Mouse (Mus musculus): ENCODE data around the gene Pik3cg. TPM values are rescaled to one million over a fixed set of nuclear protein-coding genes. Genes with fewer than 3 reads are reported as not detected.

Gene Pik3cg
- polyA plus RNA-seq, 1 experiment from 2014 or later: 1.6 TPM

GRCm38 (mm10) chr12:32143782-32144181, 64.7 kb downstream of the Pik3cg start:
- WGBS: 85% methylated on average over 5 of the region's 5 CpGs
- Histone ChIP-seq H3K9ac (ENCODE audit: low read depth, low read length) (no peak overlapping the region), H3K9me3 (replicated peaks; ENCODE audit: low read length) (no peaks in the 10 kb centered on the region), H3K4me3 (replicated peaks; ENCODE audit: low read depth, low read length) (no peak overlapping the region), H3K27me3 (ENCODE audit: insufficient read depth, low read length) (no peaks in the 10 kb centered on the region), H3K27ac (no peak overlapping the region), H3K36me3 (ENCODE audit: insufficient read depth, low read length) (no peaks in the 10 kb centered on the region), H3K4me1 (replicated peaks; ENCODE audit: insufficient read depth, low read length) (no peaks in the 10 kb centered on the region), H3K4me2 (ENCODE audit: low read length) (no peak overlapping the region)
- TF ChIP-seq CTCF (IDR thresholded peaks at IDR 0.05; ENCODE audit: low read depth): no peak
- ATAC-seq (replicated peaks; ENCODE audit: low FRiP score, low read depth) (no peak), DNase-seq (ENCODE audit: low spot score) (no peak)

GRCm38 (mm10) chr12:32143151-32143550, 65.3 kb downstream of the Pik3cg start:
- Histone ChIP-seq H3K36me3 (ENCODE audit: insufficient read depth, low read length) (no peaks in the 10 kb centered on the region), H3K4me1 (replicated peaks; ENCODE audit: insufficient read depth, low read length) (no peaks in the 10 kb centered on the region), H3K27ac (no peak overlapping the region), H3K9me3 (replicated peaks; ENCODE audit: low read length) (no peaks in the 10 kb centered on the region), H3K9ac (ENCODE audit: low read depth, low read length) (no peak overlapping the region), H3K4me3 (replicated peaks; ENCODE audit: low read depth, low read length) (no peak overlapping the region), H3K4me2 (ENCODE audit: low read length) (no peak overlapping the region), H3K27me3 (ENCODE audit: insufficient read depth, low read length) (no peaks in the 10 kb centered on the region)
- 70% methylated on average over 4 of the region's 4 CpGs for WGBS
- TF ChIP-seq CTCF (IDR thresholded peaks at IDR 0.05; ENCODE audit: low read depth): no peak
- no peak for DNase-seq (ENCODE audit: low spot score)
- no peak for ATAC-seq (replicated peaks; ENCODE audit: low FRiP score, low read depth)

GRCm38 (mm10) chr12:32141766-32142165, 66.7 kb downstream of the Pik3cg start:
- H3K4me2 ChIP-seq (ENCODE audit: low read length): no peak overlapping the region
- H3K4me1 ChIP-seq (replicated peaks; ENCODE audit: insufficient read depth, low read length): no peaks in the 10 kb centered on the region
- H3K9ac ChIP-seq (ENCODE audit: low read depth, low read length): no peak overlapping the region
- no peak for DNase-seq (ENCODE audit: low spot score)
- H3K4me3 ChIP-seq (replicated peaks; ENCODE audit: low read depth, low read length): no peak overlapping the region
- ATAC-seq (replicated peaks; ENCODE audit: low FRiP score, low read depth): no peak
- no peaks in the 10 kb centered on the region for H3K27me3 ChIP-seq (ENCODE audit: insufficient read depth, low read length)
- H3K36me3 ChIP-seq (ENCODE audit: insufficient read depth, low read length): no peaks in the 10 kb centered on the region
- H3K27ac ChIP-seq: no peak overlapping the region
- no peaks in the 10 kb centered on the region for H3K9me3 ChIP-seq (replicated peaks; ENCODE audit: low read length)
- TF ChIP-seq CTCF (IDR thresholded peaks at IDR 0.05; ENCODE audit: low read depth): no peak

- 79% methylated on average over 5 of the region's 5 CpGs for WGBS
- DNase-seq (ENCODE audit: low spot score) (no peak), ATAC-seq (replicated peaks; ENCODE audit: low FRiP score, low read depth) (no peak)
- H3K9me3 ChIP-seq (replicated peaks; ENCODE audit: low read length): no peaks in the 10 kb centered on the region
- H3K36me3 ChIP-seq (ENCODE audit: insufficient read depth, low read length): no peaks in the 10 kb centered on the region
- no peak overlapping the region for H3K4me3 ChIP-seq (replicated peaks; ENCODE audit: low read depth, low read length)
- no peak overlapping the region for H3K9ac ChIP-seq (ENCODE audit: low read depth, low read length)
- H3K4me2 ChIP-seq (ENCODE audit: low read length): no peak overlapping the region
- H3K27ac ChIP-seq: no peak overlapping the region
- H3K4me1 ChIP-seq (replicated peaks; ENCODE audit: insufficient read depth, low read length): no peaks in the 10 kb centered on the region
- no peaks in the 10 kb centered on the region for H3K27me3 ChIP-seq (ENCODE audit: insufficient read depth, low read length)
- TF ChIP-seq CTCF (IDR thresholded peaks at IDR 0.05; ENCODE audit: low read depth): no peak
Observed at GRCm38 (mm10) chr12:32138831-32139230, 69.6 kb downstream of the Pik3cg start.

- Histone ChIP-seq H3K4me1 (replicated peaks; ENCODE audit: insufficient read depth, low read length) (no peaks in the 10 kb centered on the region), H3K9me3 (replicated peaks; ENCODE audit: low read length) (no peaks in the 10 kb centered on the region), H3K4me2 (ENCODE audit: low read length) (no peak overlapping the region), H3K36me3 (ENCODE audit: insufficient read depth, low read length) (no peaks in the 10 kb centered on the region), H3K9ac (ENCODE audit: low read depth, low read length) (no peak overlapping the region), H3K27me3 (ENCODE audit: insufficient read depth, low read length) (no peaks in the 10 kb centered on the region), H3K4me3 (replicated peaks; ENCODE audit: low read depth, low read length) (no peak overlapping the region), H3K27ac (no peak overlapping the region)
- WGBS: 54% methylated on average over 9 of the region's 9 CpGs
- DNase-seq (ENCODE audit: low spot score) (no peak), ATAC-seq (replicated peaks; ENCODE audit: low FRiP score, low read depth) (no peak)
- no peak for TF ChIP-seq CTCF (IDR thresholded peaks at IDR 0.05; ENCODE audit: low read depth)
Observed at GRCm38 (mm10) chr12:32138362-32138761, 70.1 kb downstream of the Pik3cg start.

- no peak overlapping the region for H3K27ac ChIP-seq
- TF ChIP-seq CTCF (IDR thresholded peaks at IDR 0.05; ENCODE audit: low read depth): no peak
- ATAC-seq (replicated peaks; ENCODE audit: low FRiP score, low read depth): no peak
Observed at GRCm38 (mm10) chr12:32137542-32137941, 70.9 kb downstream of the Pik3cg start.

More at GRCm38 (mm10) chr12:32137542-32137941, 70.9 kb downstream of the Pik3cg start:
- no peaks in the 10 kb centered on the region for H3K4me1 ChIP-seq (replicated peaks; ENCODE audit: insufficient read depth, low read length)
- H3K4me2 ChIP-seq (ENCODE audit: low read length): no peak overlapping the region
- 67% methylated on average over 2 of the region's 2 CpGs for WGBS
- no peak overlapping the region for H3K9ac ChIP-seq (ENCODE audit: low read depth, low read length)
- H3K9me3 ChIP-seq (replicated peaks; ENCODE audit: low read length): no peaks in the 10 kb centered on the region
- no peaks in the 10 kb centered on the region for H3K27me3 ChIP-seq (ENCODE audit: insufficient read depth, low read length)
- DNase-seq (ENCODE audit: low spot score): no peak
- H3K4me3 ChIP-seq (replicated peaks; ENCODE audit: low read depth, low read length): no peak overlapping the region
- H3K36me3 ChIP-seq (ENCODE audit: insufficient read depth, low read length): no peaks in the 10 kb centered on the region
